Mouse (Mus musculus) cerebellum, adult 2 months (tissue): ENCODE results near the gene Cyp2d22.

Source experiments
- CTCF ChIP-seq: fragments of 200-500 bp; IDR thresholded peaks from 2 replicates; pipeline ENCODE4 v1.5.1; 2011; ENCODE audit warnings: low read depth, mild to moderate bottlenecking, control low read depth, low read length, moderate library complexity, borderline replicate concordance; ENCODE audit not compliant: insufficient read depth
- POLR2A ChIP-seq: fragments of 200-500 bp; IDR thresholded peaks from 2 replicates; pipeline ENCODE4 v1.6.1; 2011; ENCODE audit warnings: low read length, control low read depth, borderline replicate concordance; ENCODE audit not compliant: insufficient read depth

DNA sequence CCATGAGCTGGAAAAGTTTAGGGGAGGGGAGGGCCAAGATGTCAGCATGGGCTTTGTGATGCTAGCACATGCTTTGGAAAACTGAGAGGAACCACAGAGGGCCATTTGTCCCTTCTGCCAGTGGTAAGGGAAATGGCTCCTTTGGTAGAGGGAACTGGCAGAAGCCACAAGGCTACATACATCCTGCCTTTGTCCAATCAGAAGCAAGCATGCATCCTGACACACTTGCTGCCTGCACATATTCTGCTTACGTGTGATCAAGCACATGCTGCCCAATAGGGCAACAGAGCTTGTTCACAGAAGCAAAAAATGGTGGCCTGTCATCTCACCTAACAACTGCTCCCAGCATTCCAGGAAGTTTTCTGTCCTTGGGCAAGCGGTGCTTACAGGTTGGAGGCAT, 54.7 kb downstream of the Cyp2d22 start:
- TF ChIP-seq POLR2A (no peak), CTCF (no peak)
